Mouse (Mus musculus) E14TG2a.4 (cell line): Measurements from ENCODE around the gene Zfp91.

Source experiments
- H3K27me3 ChIP-seq: 2 replicates; pipeline ENCODE4 v1.6.1; 2014; ENCODE audit warnings: low read length, control low read depth; ENCODE audit not compliant: insufficient read depth
- H3K36me3 ChIP-seq: 2 replicates; pipeline ENCODE4 v1.6.1; 2014; ENCODE audit warnings: low read length, control low read depth; ENCODE audit not compliant: insufficient read depth
- H3K4me1 ChIP-seq: replicated peaks from 2 replicates; pipeline ENCODE4 v1.6.1; 2014; ENCODE audit warnings: low read depth, low read length, control low read depth
- H3K4me3 ChIP-seq: replicated peaks from 2 replicates; pipeline ENCODE4 v1.5.1; 2014; ENCODE audit warnings: mild to moderate bottlenecking, low read length
- H3K9me3 ChIP-seq: 2 replicates; pipeline ENCODE4 v1.6.1; 2014; ENCODE audit warnings: low read length, control low read depth
- CTCF ChIP-seq: conservative IDR thresholded peaks from 2 replicates; pipeline ENCODE4 v1.5.1; 2014; ENCODE audit warnings: low read length
- NANOG ChIP-seq: IDR thresholded peaks from 2 replicates; pipeline ENCODE4 v1.6.1; 2014; ENCODE audit warnings: borderline replicate concordance, low read length, mixed read lengths
- POU5F1 ChIP-seq: IDR thresholded peaks from 2 replicates; pipeline ENCODE4 v1.6.1; 2014; ENCODE audit warnings: low read length, borderline replicate concordance

Gene Zfp91

GRCm38 (mm10) chr19:12780437-12780836 is 15.5 kb downstream of the Zfp91 start:
- no peaks in the 10 kb centered on the region for H3K9me3 ChIP-seq
- no peaks in the 10 kb centered on the region for H3K27me3 ChIP-seq
- peaks cover 47% of the 10 kb centered on the region for H3K36me3 ChIP-seq
- H3K4me1 ChIP-seq, result peaks cover 28% of the 10 kb centered on the region
- TF ChIP-seq CTCF (no peak), POU5F1 (no peak), NANOG (no peak)
- no peak overlapping the region for H3K4me3 ChIP-seq

GRCm38 (mm10) chr19:12770888-12771287 is 25.0 kb downstream of the Zfp91 start:
- TF ChIP-seq CTCF (no peak), POU5F1 (no peak), NANOG (no peak)
- H3K9me3 ChIP-seq, result no peaks in the 10 kb centered on the region
- H3K4me3 ChIP-seq, result no peak overlapping the region
- H3K27me3 ChIP-seq, result no peaks in the 10 kb centered on the region
- peaks cover 92% of the 10 kb centered on the region for H3K36me3 ChIP-seq
- peaks cover 7% of the 10 kb centered on the region; the same call in 1 of the 2 replicates for H3K4me1 ChIP-seq

GRCm38 (mm10) chr19:12765308-12765707 is 30.6 kb downstream of the Zfp91 start, which contains the start of gene Cntf:
TSS of gene Cntf (minus strand) at chr19:12765632.
- Histone ChIP-seq H3K4me3 (no peak within 1 kb of the TSS), H3K4me1 (peaks cover 7% of the 10 kb centered on the region; the same call in 1 of the 2 replicates), H3K27me3 (no peaks in the 10 kb centered on the region), H3K9me3 (no peaks in the 10 kb centered on the region), H3K36me3 (peaks cover 73% of the 10 kb centered on the region)
- TF ChIP-seq POU5F1, result no peak
- no peak for TF ChIP-seq NANOG
- no peak for TF ChIP-seq CTCF

DNA sequence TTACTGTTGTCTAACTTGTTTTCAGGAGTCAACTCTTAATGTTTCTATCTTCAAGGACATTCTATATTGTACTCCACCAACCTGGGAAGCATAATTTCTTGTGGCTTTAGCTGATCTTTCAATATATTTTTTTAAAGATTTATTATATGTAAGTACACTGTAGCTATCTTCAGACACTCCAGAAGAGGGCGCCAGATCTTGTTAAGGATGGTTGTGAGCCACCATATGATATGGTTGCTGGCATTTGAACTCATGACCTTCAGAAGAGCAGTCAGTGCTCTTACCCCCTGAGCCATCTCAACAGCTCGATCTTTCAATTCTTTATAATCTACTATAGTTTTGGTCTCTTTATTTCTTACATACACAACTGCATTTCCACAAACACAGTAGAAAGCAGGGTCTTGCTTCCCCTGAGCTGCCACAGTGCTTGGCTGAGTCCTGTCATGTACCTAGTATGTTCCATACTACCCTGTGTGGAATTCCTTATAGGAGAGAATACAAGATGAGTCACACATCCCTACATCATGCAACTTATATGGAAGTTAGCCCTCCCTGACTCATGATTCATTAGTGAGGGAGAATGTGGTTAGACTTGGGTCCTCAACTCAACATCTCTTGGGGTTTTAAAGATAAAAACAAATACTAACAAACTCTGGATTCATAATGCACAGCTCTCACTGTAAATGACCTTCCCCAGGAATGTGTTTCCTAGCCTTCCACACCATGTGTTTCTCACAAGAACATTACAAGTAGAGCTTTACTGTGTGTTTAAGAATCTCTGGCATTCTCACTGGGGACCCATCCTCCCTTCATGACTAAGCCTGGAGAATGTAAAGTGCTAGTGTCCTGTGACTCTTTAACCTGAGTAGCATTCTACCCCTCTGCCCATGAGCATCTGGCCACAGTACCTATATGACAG is 33.5 kb downstream of the Zfp91 start:
- TF ChIP-seq CTCF, result peak; percentile 37
- TF ChIP-seq POU5F1, result no peak
- no peak overlapping the region for H3K4me3 ChIP-seq
- peaks cover 4% of the 10 kb centered on the region; the same call in 1 of the 2 replicates for H3K4me1 ChIP-seq

DNA sequence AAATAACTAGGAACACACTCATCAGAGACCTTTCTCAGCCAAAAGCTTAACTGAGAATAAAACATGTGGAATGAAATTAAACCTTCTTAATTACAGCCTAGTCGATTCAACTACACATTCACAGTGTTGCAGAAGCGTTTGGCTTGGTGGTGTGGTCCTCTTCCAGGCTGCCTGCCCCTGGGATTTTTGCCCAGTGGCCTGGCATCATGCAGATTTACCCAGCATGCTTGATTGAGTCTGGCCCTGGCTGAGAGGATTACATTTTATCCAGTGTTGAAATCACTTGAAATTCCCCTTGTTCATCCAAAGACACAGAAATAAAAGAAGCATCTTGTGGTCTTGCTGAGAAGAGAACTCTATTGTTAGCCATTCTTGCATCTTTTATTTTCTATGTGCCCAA is 36.3 kb downstream of the Zfp91 start:
- Histone ChIP-seq H3K9me3 (no peaks in the 10 kb centered on the region), H3K4me3 (no peak overlapping the region), H3K27me3 (no peaks in the 10 kb centered on the region; the same call in 1 of the 2 replicates), H3K4me1 (no peaks in the 10 kb centered on the region), H3K36me3 (peaks cover 22% of the 10 kb centered on the region)
- TF ChIP-seq POU5F1 (no peak), CTCF (no peak), NANOG (no peak)

More for the DNA sequence above, 33.5 kb downstream of the Zfp91 start:
- peaks cover 45% of the 10 kb centered on the region for H3K36me3 ChIP-seq
- H3K27me3 ChIP-seq, result no peaks in the 10 kb centered on the region
- no peaks in the 10 kb centered on the region for H3K9me3 ChIP-seq

GRCm38 (mm10) chr19:12758936-12759478 is 36.9 kb downstream of the Zfp91 start:
- H3K4me1 ChIP-seq, result no peaks in the 10 kb centered on the region
- no peaks in the 10 kb centered on the region for H3K9me3 ChIP-seq
- peaks cover 16% of the 10 kb centered on the region for H3K36me3 ChIP-seq
- TF ChIP-seq POU5F1, result no peak
- no peak for TF ChIP-seq NANOG
- no peaks in the 10 kb centered on the region; the same call in 1 of the 2 replicates for H3K27me3 ChIP-seq
- no peak overlapping the region for H3K4me3 ChIP-seq

- TF ChIP-seq POU5F1 (no peak), CTCF (no peak), NANOG (no peak)
- Histone ChIP-seq H3K27me3 (no peaks in the 10 kb centered on the region; the same call in 1 of the 2 replicates), H3K36me3 (no peaks in the 10 kb centered on the region), H3K4me1 (no peaks in the 10 kb centered on the region), H3K9me3 (no peaks in the 10 kb centered on the region), H3K4me3 (no peak overlapping the region)
These were observed 39.6 kb downstream of the Zfp91 start for GRCm38 (mm10) chr19:12756286-12756685.

DNA sequence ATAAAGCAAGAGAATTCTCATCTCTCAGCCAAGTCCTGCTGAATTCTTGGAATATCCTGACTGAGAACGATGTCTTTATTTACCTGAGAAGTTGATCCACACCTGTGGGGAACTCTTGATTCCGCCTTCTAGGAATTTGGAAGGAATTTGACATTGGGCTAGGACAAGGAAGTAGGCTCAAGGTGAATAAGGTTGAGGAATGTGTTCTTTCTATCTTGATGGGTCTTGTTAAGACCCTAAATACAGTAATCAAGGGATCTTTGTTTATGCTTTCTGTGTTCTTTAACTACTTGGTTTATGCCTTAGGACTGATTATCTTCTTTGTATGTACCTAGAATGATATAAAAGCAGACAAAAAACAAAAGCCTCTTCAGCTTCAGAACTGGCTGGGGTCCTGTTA is 64.0 kb downstream of the Zfp91 start:
- Histone ChIP-seq H3K9me3 (no peaks in the 10 kb centered on the region), H3K36me3 (no peaks in the 10 kb centered on the region), H3K27me3 (no peaks in the 10 kb centered on the region), H3K4me1 (peaks cover 33% of the 10 kb centered on the region), H3K4me3 (no peak overlapping the region)
- peak; percentile 98 for TF ChIP-seq NANOG
- no peak for TF ChIP-seq CTCF

- peak; percentile 73 for TF ChIP-seq NANOG
- no peak for TF ChIP-seq POU5F1
- H3K4me3 ChIP-seq, result no peak overlapping the region
- H3K27me3 ChIP-seq, result no peaks in the 10 kb centered on the region
- no peaks in the 10 kb centered on the region for H3K36me3 ChIP-seq
- H3K9me3 ChIP-seq, result no peaks in the 10 kb centered on the region
- peaks cover 33% of the 10 kb centered on the region for H3K4me1 ChIP-seq
These were observed 64.9 kb downstream of the Zfp91 start for GRCm38 (mm10) chr19:12731036-12731435.
